Mouse (Mus musculus) stomach, embryonic 14.5 days (tissue): Measurements from ENCODE around the gene Olfr1434. TPM values are rescaled to one million over a fixed set of nuclear protein-coding genes. Genes with fewer than 3 reads are reported as not detected.

Source experiments
- polyA plus RNA-seq: library from polyadenylated mRNA; unstranded; fragments of >200 nt; fragmentation: Nextera tagmentation; extraction: Ambion mirVana; gene quantifications from 2 replicates; pipeline ENCODE4 v1.2.1, GENCODE M21; 2014

Olfr1434 gene
- polyA plus RNA-seq, 1 experiment from 2014 or later, result not detected

Other genes with a start within 250 kb of the Olfr1434 start
- not detected in 2 replicates for gene Olfr1423, start 238.5 kb upstream of the Olfr1434 start, polyA plus RNA-seq
- gene Olfr1424, start 217.2 kb upstream of the Olfr1434 start, polyA plus RNA-seq, result not detected in 2 replicates
- gene Olfr1425, start 202.1 kb upstream of the Olfr1434 start, polyA plus RNA-seq, result not detected in 2 replicates
- not detected in 2 replicates for gene Olfr1426, start 187.8 kb upstream of the Olfr1434 start, polyA plus RNA-seq
- not detected in 2 replicates for gene Olfr1427, start 176.5 kb upstream of the Olfr1434 start, polyA plus RNA-seq
- not detected in 2 replicates for gene Olfr1428, start 164.0 kb upstream of the Olfr1434 start, polyA plus RNA-seq
- not detected in 2 replicates for gene Olfr76, start 156.7 kb upstream of the Olfr1434 start, polyA plus RNA-seq
- not detected in 2 replicates for gene Olfr1555-ps1, start 109.7 kb upstream of the Olfr1434 start, polyA plus RNA-seq
- not detected in 2 replicates for gene Olfr1431, start 79.2 kb upstream of the Olfr1434 start, polyA plus RNA-seq
- not detected in 2 replicates for gene Olfr1432, start 47.3 kb upstream of the Olfr1434 start, polyA plus RNA-seq
- not detected in 2 replicates for gene Olfr262, start 38.2 kb upstream of the Olfr1434 start, polyA plus RNA-seq
- not detected in 2 replicates for gene Olfr235, start 18.8 kb upstream of the Olfr1434 start, polyA plus RNA-seq
- not detected in 2 replicates for gene Olfr1436, start 19.3 kb downstream of the Olfr1434 start, polyA plus RNA-seq
- not detected in 2 replicates for gene Olfr1437, start 45.2 kb downstream of the Olfr1434 start, polyA plus RNA-seq
- not detected in 2 replicates for gene Olfr1438-ps1, start 56.1 kb downstream of the Olfr1434 start, polyA plus RNA-seq
- gene Olfr1440, start 107.4 kb downstream of the Olfr1434 start, polyA plus RNA-seq, result not detected in 2 replicates
- not detected in 2 replicates for gene Olfr1441, start 137.6 kb downstream of the Olfr1434 start, polyA plus RNA-seq
- not detected in 2 replicates for gene Pfpl, start 148.1 kb downstream of the Olfr1434 start, polyA plus RNA-seq
- 1.3 and 1.4 TPM in 2 replicates for gene Mpeg1, start 180.9 kb downstream of the Olfr1434 start, polyA plus RNA-seq
- 18.9 and 20.2 TPM in 2 replicates for gene Dtx4, start 221.6 kb downstream of the Olfr1434 start, polyA plus RNA-seq